Mouse (Mus musculus): Measurements from ENCODE around the gene Fam98b. TPM values are rescaled to one million over a fixed set of nuclear protein-coding genes. Genes with fewer than 3 reads are reported as not detected.

Fam98b gene
- polyA plus RNA-seq, 1 experiment = 0.20 TPM

DNA sequence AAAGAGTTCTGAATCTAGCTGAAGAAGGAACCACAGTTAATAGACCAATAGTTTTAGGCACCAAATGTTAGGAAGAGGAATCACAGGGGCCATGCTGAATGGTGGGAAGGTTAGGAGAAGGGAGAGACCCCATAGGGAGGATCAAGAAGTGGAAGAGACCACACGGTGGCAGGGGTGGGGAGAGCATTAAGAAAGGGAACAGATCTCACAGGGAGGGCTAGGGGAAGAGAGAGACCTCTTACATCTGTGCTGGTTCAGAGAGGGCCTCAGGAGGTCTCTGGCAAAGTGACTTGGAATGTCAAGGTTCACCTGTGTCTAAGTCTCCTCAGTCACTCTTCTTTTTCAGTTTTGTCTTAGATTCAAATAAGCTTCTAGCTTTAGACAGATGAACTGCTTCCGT is 62.5 kb downstream of the Fam98b start:
- TF ChIP-seq GATA1 (IDR thresholded peaks at IDR 0.05; ENCODE audit: low read length) (no peak), TAL1 (IDR thresholded peaks at IDR 0.05; ENCODE audit: low read length) (no peak)
- H3K9me3 ChIP-seq (ENCODE audit: control insufficient read depth, low read length) = no peaks in the 10 kb centered on the region
- H3K27me3 ChIP-seq (ENCODE audit: control insufficient read depth) = no peaks in the 10 kb centered on the region
- H3K4me3 ChIP-seq (replicated peaks) = no peak overlapping the region
- no peaks in the 10 kb centered on the region for H3K4me1 ChIP-seq (ENCODE audit: control insufficient read depth)
- H3K36me3 ChIP-seq (ENCODE audit: control insufficient read depth) = no peaks in the 10 kb centered on the region

DNA sequence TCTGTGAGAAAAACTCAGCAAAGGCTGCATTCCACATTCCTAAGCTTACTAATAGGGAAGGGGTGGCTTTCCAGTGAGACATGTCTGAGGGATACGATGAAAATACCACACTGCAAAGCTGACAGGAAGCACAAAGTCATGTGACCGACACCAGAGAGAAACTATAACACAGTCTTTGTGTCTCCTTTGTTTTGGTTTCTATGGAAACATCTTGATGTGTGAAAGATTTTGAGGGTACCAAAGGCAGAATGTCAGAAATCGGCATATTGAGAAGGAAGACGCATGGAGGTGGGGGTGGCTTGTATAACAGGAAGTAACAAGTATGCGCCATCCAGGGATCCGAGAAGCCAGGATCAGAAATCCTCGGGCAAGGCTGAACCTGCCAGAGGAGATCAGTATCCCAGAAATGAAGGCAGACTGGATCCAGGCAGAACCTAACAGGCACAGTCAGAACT is 62.9 kb downstream of the Fam98b start:
- no peaks in the 10 kb centered on the region for H3K27me3 ChIP-seq (ENCODE audit: control insufficient read depth)
- H3K36me3 ChIP-seq (ENCODE audit: control insufficient read depth) = no peaks in the 10 kb centered on the region
- no peaks in the 10 kb centered on the region for H3K9me3 ChIP-seq (ENCODE audit: control insufficient read depth, low read length)
- no peak overlapping the region for H3K4me3 ChIP-seq (replicated peaks)
- TF ChIP-seq TAL1 (IDR thresholded peaks at IDR 0.05; ENCODE audit: low read length) (no peak), GATA1 (IDR thresholded peaks at IDR 0.05; ENCODE audit: low read length) (no peak)
- no peaks in the 10 kb centered on the region for H3K4me1 ChIP-seq (ENCODE audit: control insufficient read depth)

DNA sequence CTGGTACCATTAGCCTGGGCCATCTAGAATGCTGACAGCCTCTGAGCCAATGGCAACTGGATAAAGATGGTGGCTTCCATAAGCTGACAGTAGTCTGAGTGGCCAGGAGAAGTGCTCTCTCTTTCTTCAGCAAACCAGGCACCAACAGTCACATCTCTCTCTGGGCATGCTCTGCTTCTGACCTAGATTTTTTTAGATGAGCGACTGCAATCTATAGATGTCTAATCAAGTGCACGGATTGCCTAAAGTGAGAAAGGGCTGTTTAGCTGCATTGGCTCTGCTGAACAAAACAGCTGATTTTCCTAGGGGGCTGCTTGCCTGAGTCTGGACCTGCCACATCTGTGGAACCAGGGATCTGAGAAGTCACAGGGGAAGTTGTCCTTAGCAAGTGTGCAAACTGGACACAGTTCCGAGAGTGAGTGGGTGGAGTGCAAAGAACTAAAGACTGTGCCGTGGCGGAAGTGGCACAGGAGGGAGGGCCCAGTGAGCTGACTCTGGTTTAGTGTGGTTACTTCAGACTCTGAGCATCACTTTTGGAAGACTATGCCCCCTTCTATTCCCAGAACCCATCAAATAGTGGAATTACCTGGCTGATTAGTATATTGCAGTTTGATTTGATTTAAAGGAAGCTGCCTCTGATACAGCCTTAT is 64.2 kb downstream of the Fam98b start:
- Histone ChIP-seq H3K27me3 (ENCODE audit: control insufficient read depth) (no peaks in the 10 kb centered on the region), H3K4me3 (replicated peaks) (no peak overlapping the region), H3K4me1 (ENCODE audit: control insufficient read depth) (no peaks in the 10 kb centered on the region), H3K36me3 (ENCODE audit: control insufficient read depth) (no peaks in the 10 kb centered on the region), H3K9me3 (ENCODE audit: control insufficient read depth, low read length) (no peaks in the 10 kb centered on the region)
- no peak for TF ChIP-seq GATA1 (IDR thresholded peaks at IDR 0.05; ENCODE audit: low read length)
- no peak for TF ChIP-seq TAL1 (IDR thresholded peaks at IDR 0.05; ENCODE audit: low read length)

DNA sequence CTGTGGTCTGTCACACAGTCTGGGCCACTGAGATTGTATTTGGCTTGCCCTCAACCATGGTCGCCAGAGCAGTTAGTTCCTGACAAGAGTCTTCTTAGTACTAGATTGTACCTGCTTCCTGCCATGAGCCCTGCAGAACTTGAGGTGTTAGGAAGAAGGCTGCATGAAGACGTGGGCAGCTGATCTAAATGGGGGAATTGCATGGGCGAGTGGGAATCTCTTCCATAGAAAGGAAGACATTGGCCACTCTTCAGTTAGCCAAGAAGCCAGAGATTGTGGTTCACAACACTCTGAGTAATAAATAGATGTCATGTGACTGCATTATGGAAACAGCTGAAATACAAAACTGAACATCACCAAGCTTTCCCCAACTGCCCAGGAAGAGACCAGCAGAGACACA is 69.5 kb downstream of the Fam98b start:
- Histone ChIP-seq H3K4me3 (replicated peaks) (no peak overlapping the region), H3K9me3 (ENCODE audit: control insufficient read depth, low read length) (no peaks in the 10 kb centered on the region), H3K27me3 (ENCODE audit: control insufficient read depth) (no peaks in the 10 kb centered on the region), H3K36me3 (ENCODE audit: control insufficient read depth) (no peaks in the 10 kb centered on the region), H3K4me1 (ENCODE audit: control insufficient read depth) (no peaks in the 10 kb centered on the region)
- no peak for TF ChIP-seq GATA1 (IDR thresholded peaks at IDR 0.05; ENCODE audit: low read length)
- no peak for TF ChIP-seq TAL1 (IDR thresholded peaks at IDR 0.05; ENCODE audit: low read length)

Other genes with a start within 250 kb of the Fam98b start
- 0.02 TPM in 2 replicates for gene Spred1, start 128.4 kb upstream of the Fam98b start, polyA plus RNA-seq (2012)
- 0.07 TPM in 1 of 2 replicates, not detected in the other for gene Rasgrp1, start 93.3 kb downstream of the Fam98b start, polyA plus RNA-seq (2012)